Mouse (Mus musculus) lung, embryonic 16.5 days (tissue): ENCODE measurements at regions not wholly inside any gene's neighbourhood (a gene's known extent, or its start where the extent isn't known, plus 50 kb on each side); places are given as distances from the start of the nearest gene placed in this dataset.
A peak's percentile ranks its signal among the peaks of the same experiment; 100 is the strongest.

Source experiments
- ATAC-seq: fragments of 200-750 bp; cut with Nextera tagmentation; 2 replicates; pipeline ENCODE4 v1.8.0; 2017; ENCODE audit warnings: low read depth, mild to moderate bottlenecking, moderate library complexity
- H3K27ac ChIP-seq: fragments of 300-500 bp; sonication (generic); 2 replicates; pipeline ENCODE4 v1.5.1; 2014; ENCODE audit warnings: mild to moderate bottlenecking, control low read depth, low read length
- H3K27me3 ChIP-seq: fragments of 300-500 bp; sonication (generic); 2 replicates; pipeline ENCODE4 v1.6.1; 2014; ENCODE audit warnings: low read depth, low read length, mixed read lengths; ENCODE audit not compliant: control insufficient read depth, insufficient read depth
- H3K36me3 ChIP-seq: fragments of 300-500 bp; sonication (generic); 2 replicates; pipeline ENCODE4 v1.6.1; 2014; ENCODE audit warnings: low read length; ENCODE audit not compliant: control insufficient read depth, insufficient read depth
- H3K4me1 ChIP-seq: fragments of 300-500 bp; sonication (generic); replicated peaks from 2 replicates; pipeline ENCODE4 v1.6.1; 2014; ENCODE audit warnings: low read length, mixed read lengths; ENCODE audit not compliant: control insufficient read depth, insufficient read depth
- H3K4me2 ChIP-seq: fragments of 300-500 bp; sonication (generic); 2 replicates; pipeline ENCODE4 v1.6.1; 2014; ENCODE audit warnings: low read depth, low read length, control low read depth
- H3K4me3 ChIP-seq: fragments of 300-500 bp; sonication (generic); 2 replicates; pipeline ENCODE4 v1.5.1; 2014; ENCODE audit warnings: mild to moderate bottlenecking, low read length, control low read depth
- H3K9ac ChIP-seq: fragments of 300-500 bp; sonication (generic); 2 replicates; pipeline ENCODE4 v1.6.1; 2014; ENCODE audit warnings: low read length, control low read depth
- H3K9me3 ChIP-seq: fragments of 300-500 bp; sonication (generic); 2 replicates; pipeline ENCODE4 v1.6.1; 2016; ENCODE audit warnings: low read length; ENCODE audit not compliant: control insufficient read depth
- WGBS: fragments of 180-500 bp; shearing (Covaris S2); extraction: QIAGEN DNeasy Blood & Tissue Kit; methylation state at CpG from one replicate; pipeline ENCODE4 v1.1.7; 2014; 5-methylcytosine and 5-hydroxymethylcytosine counted together

DNA sequence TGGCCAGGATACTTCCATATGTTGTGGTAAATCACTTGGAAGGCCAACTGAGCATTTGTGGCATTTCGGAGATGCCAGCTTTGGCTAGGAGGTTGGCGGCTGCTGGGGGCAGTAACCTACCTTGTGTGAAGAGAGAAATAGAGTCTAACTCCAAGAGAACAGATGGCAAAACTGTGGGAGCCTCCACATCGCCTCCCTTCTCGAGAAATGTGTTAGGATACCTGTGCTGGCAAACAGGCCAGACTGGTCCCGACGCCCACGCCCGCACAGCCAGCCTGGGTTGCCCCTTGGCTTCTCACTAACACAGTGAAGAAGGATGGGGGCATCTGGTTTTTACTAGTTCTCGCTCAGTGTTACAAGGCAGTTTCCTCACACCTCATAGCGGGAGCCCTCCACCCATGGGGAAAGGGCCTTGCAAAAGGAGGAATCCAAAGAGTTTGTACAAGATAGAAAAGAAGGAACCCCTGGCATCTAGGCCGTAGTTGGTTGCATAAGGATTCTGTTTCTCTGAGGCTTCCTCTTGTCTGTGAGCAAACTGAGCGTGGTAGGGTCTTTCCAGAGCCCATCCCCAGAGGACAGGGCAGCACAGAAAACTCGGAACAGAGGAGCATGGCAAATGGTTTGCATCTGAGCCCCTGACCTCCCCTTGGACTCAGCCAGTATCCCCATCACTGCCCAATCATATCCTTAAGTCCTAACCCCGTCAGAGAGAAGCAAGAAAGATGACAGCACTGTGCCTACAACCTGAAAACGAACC, 330.5 kb upstream of the Jarid2 start:
- ATAC-seq = no peak
- no peak overlapping the region for H3K9ac ChIP-seq
- H3K9me3 ChIP-seq = no peaks in the 10 kb centered on the region
- H3K36me3 ChIP-seq = no peaks in the 10 kb centered on the region
- H3K27ac ChIP-seq = no peak overlapping the region
- no peaks in the 10 kb centered on the region for H3K27me3 ChIP-seq
- 86% methylated on average over 15 of the region's 15 CpGs for WGBS
- H3K4me2 ChIP-seq = no peak overlapping the region
- no peaks in the 10 kb centered on the region for H3K4me1 ChIP-seq
- no peak overlapping the region for H3K4me3 ChIP-seq

DNA sequence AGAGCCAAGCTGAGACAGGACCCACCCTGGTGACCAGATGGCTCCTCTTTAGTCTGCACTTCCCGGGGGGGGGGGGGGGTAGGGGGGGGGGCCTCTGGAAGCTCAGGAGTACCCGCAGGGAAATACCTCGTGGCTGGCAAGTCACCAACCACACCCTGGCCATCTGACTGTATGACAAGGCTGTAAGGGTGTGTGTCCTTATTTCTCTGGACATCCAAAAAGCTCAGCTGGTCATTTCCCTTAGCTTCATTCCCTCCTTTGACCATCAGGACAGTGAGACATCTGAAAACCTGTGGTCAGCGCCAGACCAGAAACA, 329.9 kb upstream of the Jarid2 start:
- Histone ChIP-seq H3K4me2 (no peak overlapping the region), H3K4me3 (no peak overlapping the region), H3K9me3 (no peaks in the 10 kb centered on the region), H3K4me1 (no peaks in the 10 kb centered on the region), H3K27ac (no peak overlapping the region), H3K36me3 (no peaks in the 10 kb centered on the region), H3K27me3 (no peaks in the 10 kb centered on the region), H3K9ac (no peak overlapping the region)
- WGBS = 57% methylated on average over 3 of the region's 4 CpGs
- no peak for ATAC-seq

DNA sequence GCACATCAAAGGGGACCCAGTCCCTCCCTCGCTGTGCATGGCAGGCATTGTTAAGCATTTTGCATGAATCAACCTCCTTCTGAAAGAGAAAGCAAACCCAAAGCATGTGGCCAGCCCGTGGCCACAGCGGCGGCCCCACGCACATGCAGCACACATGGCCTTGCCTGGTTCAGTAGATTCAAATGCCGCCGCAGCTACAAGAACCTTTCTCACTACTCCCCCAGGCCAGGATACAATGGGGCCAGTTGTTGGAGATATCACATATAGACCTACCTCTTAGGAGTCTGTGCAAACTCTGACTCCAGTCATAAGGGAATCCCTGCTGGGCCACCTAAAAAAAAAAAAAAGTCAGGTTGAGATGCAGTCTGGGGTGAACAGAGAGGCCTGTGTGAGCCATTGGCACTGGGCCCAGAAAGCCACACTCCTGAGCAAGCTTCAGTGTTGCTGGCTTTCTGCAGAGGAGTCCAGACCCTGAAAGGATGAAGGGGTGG, 329.4 kb upstream of the Jarid2 start:
- Histone ChIP-seq H3K36me3 (no peaks in the 10 kb centered on the region), H3K9me3 (no peaks in the 10 kb centered on the region), H3K27ac (no peak overlapping the region), H3K4me2 (no peak overlapping the region), H3K4me3 (no peak overlapping the region), H3K9ac (no peak overlapping the region), H3K27me3 (no peaks in the 10 kb centered on the region), H3K4me1 (peaks cover 4% of the 10 kb centered on the region)
- ATAC-seq = peak; percentile 56; the same call in 1 of the 2 replicates
- WGBS = 69% methylated on average over 7 of the region's 7 CpGs

DNA sequence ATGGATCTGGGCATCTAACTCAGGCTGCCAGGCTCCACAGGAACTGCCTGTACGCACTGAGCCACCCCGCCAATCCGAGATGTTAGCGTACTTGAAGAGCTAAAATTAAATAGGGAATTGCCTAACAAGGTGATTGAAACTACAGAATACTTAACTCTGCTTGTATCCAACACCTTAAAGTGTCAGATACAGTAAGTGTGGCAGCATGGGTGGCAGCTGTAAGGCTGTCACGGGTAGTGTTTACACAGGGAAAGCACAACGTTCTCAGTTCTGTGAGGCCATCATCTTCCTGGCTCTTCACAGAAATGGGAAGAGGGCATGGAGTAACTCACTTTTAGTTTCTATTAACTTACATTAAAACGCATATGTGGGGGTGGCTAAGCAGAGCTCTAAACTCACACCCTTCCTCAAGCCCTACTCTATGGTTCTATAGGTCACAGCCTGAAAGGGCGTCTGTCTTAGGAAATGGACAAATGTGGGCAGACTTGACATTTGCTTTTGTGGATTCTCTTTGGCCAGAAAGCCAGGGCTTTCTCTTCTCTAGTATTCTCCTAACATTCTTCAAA, 325.2 kb upstream of the Jarid2 start:
- Histone ChIP-seq H3K4me1 (peaks cover 4% of the 10 kb centered on the region), H3K9me3 (no peaks in the 10 kb centered on the region), H3K36me3 (no peaks in the 10 kb centered on the region), H3K4me3 (no peak overlapping the region), H3K27me3 (no peaks in the 10 kb centered on the region), H3K4me2 (no peak overlapping the region), H3K9ac (no peak overlapping the region), H3K27ac (no peak overlapping the region)
- WGBS = 29% methylated on average over 8 of the region's 8 CpGs
- ATAC-seq = peak; percentile 23; the same call in 1 of the 2 replicates

DNA sequence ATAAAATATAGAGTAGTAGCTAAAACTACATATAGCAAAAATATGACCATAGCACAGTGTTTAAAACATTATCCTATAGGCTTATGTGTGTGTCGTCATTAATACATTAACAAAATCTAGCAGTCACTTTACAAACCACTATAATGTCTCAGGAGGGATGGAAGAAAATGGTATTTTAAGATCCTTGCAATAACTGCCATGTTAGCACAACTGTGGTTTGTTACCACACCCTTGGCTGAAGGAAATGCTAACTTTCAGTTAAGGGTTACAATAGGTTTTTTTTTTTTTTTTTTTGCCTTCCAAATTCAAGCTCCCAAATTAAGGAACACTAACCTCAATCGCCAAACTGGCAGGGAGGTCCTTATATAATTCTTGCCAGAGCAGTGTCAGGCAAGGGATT, 322.0 kb upstream of the Jarid2 start:
- H3K4me3 ChIP-seq = no peak overlapping the region
- no peaks in the 10 kb centered on the region for H3K9me3 ChIP-seq
- H3K4me2 ChIP-seq = no peak overlapping the region
- WGBS = 78% methylated on average over 2 of the region's 2 CpGs
- H3K4me1 ChIP-seq = peaks cover 10% of the 10 kb centered on the region
- no peaks in the 10 kb centered on the region for H3K36me3 ChIP-seq
- no peaks in the 10 kb centered on the region for H3K27me3 ChIP-seq
- no peak for ATAC-seq
- H3K27ac ChIP-seq = no peak overlapping the region
- no peak overlapping the region for H3K9ac ChIP-seq

DNA sequence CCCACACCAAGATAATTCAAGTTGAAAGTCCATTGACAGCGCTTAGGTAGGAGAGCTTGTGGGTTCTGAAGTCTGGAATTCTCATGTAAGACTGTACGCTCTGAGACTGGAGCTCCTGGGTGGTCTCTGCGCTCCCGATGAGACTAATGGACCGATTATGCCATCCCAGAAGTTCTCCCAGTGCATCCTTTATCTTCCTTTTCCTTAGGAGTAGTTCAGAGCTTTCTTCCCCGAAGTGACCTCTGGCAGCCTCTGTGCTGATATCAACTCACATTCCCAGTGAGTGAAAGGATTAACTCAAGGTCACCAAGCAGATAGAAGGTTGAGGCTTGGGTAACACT, 320.7 kb upstream of the Jarid2 start:
- ATAC-seq = no peak
- H3K4me1 ChIP-seq = peaks cover 10% of the 10 kb centered on the region
- H3K27ac ChIP-seq = no peak overlapping the region
- no peaks in the 10 kb centered on the region for H3K9me3 ChIP-seq
- H3K4me3 ChIP-seq = no peak overlapping the region
- no peaks in the 10 kb centered on the region for H3K27me3 ChIP-seq
- no peak overlapping the region for H3K9ac ChIP-seq
- no peaks in the 10 kb centered on the region for H3K36me3 ChIP-seq
- 65% methylated on average over 6 of the region's 6 CpGs for WGBS
- no peak overlapping the region for H3K4me2 ChIP-seq

DNA sequence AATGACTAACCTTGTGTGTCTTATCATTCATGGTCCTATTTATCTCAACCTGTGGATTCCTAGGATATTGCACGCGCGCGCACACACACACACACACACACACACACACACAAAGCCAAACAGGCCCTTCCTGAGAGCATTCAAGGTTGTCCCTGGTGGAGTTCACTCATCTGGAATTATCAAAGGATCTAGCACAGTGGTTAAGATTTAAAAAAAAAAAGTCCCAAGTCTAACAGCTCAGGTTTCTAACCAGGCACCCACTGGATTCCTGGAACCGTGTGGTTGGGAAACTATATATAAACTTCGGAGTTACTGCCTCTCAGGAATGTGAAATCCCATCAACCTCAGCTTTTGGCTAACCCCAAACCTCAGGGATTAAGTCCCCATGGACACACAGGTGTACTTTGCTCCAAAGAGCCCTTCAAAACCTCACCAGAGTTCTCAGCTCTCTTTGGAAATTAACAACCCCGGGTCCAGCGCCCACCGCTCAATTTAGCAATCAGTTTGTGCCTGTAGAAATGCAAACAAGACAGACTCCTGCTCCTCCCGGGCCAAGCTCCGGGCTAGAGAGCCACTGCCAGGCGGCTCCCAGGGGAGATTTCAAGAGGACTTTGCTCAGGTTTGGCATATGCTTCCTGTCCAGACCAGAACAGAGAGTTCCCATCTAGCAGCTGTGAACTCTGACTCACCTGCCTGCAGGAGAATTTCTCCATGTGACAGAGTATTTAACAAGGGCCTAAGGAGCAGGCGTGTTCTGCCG, 320.1 kb upstream of the Jarid2 start:
- H3K4me2 ChIP-seq = no peak overlapping the region
- H3K27ac ChIP-seq = peak overlapping the region; percentile 58; the same call in 1 of the 2 replicates
- H3K4me1 ChIP-seq = peaks cover 10% of the 10 kb centered on the region
- ATAC-seq = peak; percentile 47
- no peak overlapping the region for H3K4me3 ChIP-seq
- H3K9me3 ChIP-seq = no peaks in the 10 kb centered on the region
- no peak overlapping the region for H3K9ac ChIP-seq
- no peaks in the 10 kb centered on the region for H3K27me3 ChIP-seq
- H3K36me3 ChIP-seq = no peaks in the 10 kb centered on the region
- 49% methylated on average over 14 of the region's 14 CpGs for WGBS

DNA sequence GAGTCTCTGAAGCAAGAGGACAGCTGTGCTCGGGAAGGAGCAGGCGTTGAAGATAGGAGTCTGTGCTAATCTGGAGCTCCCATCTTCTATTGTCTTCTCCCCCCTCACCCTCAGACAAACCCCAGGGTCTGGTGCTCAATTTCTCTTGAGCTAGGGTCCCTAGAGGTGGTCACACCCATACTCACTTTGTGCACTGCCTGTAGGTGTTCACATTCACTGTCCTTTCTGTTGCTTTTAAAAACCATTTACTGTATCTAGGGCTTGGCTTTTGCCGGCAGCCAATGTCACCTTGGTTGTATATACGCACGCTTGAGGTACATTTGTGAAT, 319.6 kb upstream of the Jarid2 start:
- H3K27me3 ChIP-seq = no peaks in the 10 kb centered on the region
- H3K4me3 ChIP-seq = no peak overlapping the region
- no peak overlapping the region for H3K4me2 ChIP-seq
- 73% methylated on average over 5 of the region's 5 CpGs for WGBS
- no peak for ATAC-seq
- peak overlapping the region; percentile 30; the same call in 1 of the 2 replicates for H3K27ac ChIP-seq
- no peaks in the 10 kb centered on the region for H3K9me3 ChIP-seq
- no peaks in the 10 kb centered on the region for H3K36me3 ChIP-seq
- H3K9ac ChIP-seq = no peak overlapping the region
- peaks cover 8% of the 10 kb centered on the region for H3K4me1 ChIP-seq

DNA sequence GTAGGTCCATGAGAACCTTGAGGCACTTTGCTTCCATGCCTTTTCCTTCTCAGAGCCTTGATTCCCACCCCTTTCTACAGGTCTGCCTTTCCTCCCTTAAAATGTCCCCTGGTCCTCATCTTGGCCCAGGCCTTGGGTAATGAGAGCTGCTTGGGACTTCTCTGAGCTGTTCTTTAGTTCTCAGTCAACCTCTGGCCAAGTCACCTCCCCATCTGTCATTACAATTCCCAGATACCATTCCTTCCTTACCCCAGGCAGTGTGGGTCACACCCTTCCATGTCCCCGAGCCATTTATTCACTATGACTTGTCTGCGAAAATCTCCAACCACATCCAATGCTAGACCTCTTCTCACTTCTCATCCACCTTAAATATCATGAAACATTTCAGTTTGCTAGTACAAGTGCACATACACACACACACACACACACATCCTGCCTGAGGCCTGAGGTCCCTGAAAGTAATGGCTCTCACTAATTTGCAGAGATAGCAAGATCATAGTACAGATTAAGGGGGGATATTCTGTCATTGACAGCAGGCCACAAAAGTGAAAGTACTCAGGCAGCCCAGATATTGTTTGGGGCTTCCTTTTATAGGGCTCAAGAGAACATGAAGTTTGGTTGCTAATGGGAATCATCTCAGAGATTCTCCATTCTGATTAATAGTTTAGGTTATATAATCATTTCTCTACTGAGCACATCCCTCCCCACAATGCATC, 317.3 kb upstream of the Jarid2 start:
- Histone ChIP-seq H3K36me3 (no peaks in the 10 kb centered on the region), H3K27ac (no peak overlapping the region), H3K27me3 (no peaks in the 10 kb centered on the region), H3K4me3 (no peak overlapping the region), H3K4me2 (no peak overlapping the region), H3K9ac (no peak overlapping the region), H3K9me3 (no peaks in the 10 kb centered on the region), H3K4me1 (peaks cover 13% of the 10 kb centered on the region)
- 91% methylated on average over 2 of the region's 2 CpGs for WGBS
- ATAC-seq = no peak
